ENCODE assay signal across 27 mouse cellular contexts in the genomic region with DNA sequence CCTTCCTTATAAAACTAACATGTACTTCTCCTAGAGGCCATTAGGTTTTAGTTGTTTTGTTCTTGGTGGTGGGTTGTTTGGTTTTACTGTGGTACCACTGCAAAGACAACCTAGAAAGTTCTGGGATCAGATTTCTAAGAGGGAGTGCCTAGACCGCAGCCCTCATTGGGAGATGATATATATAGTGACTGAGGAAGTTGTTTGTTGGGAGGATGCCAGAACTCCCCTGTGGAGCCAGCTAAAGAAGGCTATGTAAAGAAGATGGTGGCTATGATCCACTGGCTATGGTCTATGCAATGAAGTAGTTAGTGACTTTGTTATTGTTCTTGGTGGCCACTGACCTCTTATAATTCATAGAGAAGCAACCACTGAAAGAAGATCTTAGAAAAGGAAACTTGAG.
"Had no signal": no experiment of that assay in that cellular context is flagged by ENCODE, and none has a peak within 500 bp of the region (broad histone marks: within the 10 kb centered on the region; RNA-seq: fewer than 3 reads in every experiment).

No protein-coding gene starts in this region.

- H3K9me3 ChIP-seq: heart, embryonic 13.5 days; heart, embryonic 15.5 days; hindbrain, embryonic 10.5 days; hindbrain, embryonic 12.5 days; intestine, embryonic 15.5 days; kidney, embryonic 15.5 days; limb, embryonic 13.5 days; limb, embryonic 15.5 days; liver, embryonic 12.5 days had no signal

- H3K27ac ChIP-seq: heart, adult 2 months; heart, embryonic 13.5 days; heart, embryonic 15.5 days; hindbrain, embryonic 10.5 days; hindbrain, embryonic 12.5 days; hindbrain, embryonic 14.5 days; intestine, embryonic 15.5 days; kidney, embryonic 15.5 days; kidney, postnatal 0 days; limb, embryonic 13.5 days; limb, embryonic 15.5 days; liver, embryonic 12.5 days; liver, embryonic 14.5 days had no signal

- ATAC-seq: hindbrain, embryonic 16.5 days; inflammation-experienced regulatory T-cells, adult 6 months; intestine, embryonic 15.5 days; liver, embryonic 12.5 days had no signal

- H3K9ac ChIP-seq: heart, embryonic 13.5 days; heart, embryonic 15.5 days; hindbrain, embryonic 12.5 days; hindbrain, embryonic 14.5 days; intestine, embryonic 15.5 days; kidney, embryonic 15.5 days; limb, embryonic 13.5 days; limb, embryonic 15.5 days; liver, embryonic 12.5 days; liver, embryonic 14.5 days had no signal

- H3K36me3 ChIP-seq: heart, embryonic 13.5 days; heart, embryonic 15.5 days; hindbrain, embryonic 10.5 days; hindbrain, embryonic 12.5 days; intestine, embryonic 15.5 days; kidney, embryonic 15.5 days; limb, embryonic 13.5 days; limb, embryonic 15.5 days; liver, embryonic 12.5 days had no signal

- H3K27me3 ChIP-seq: hindbrain, embryonic 12.5 days; intestine, embryonic 15.5 days; kidney, embryonic 15.5 days; limb, embryonic 13.5 days; limb, embryonic 15.5 days; liver, embryonic 12.5 days had no signal

- DNase-seq: gastrocnemius, postnatal 14 days; gastrocnemius, postnatal 36 days; heart, adult 2 months; heart, postnatal 4 days; kidney, adult 11 months; kidney, adult 2 months; kidney, adult 9 months; kidney, postnatal 14 days; kidney, postnatal 36 days; layer of hippocampus, adult 9-11 months; layer of hippocampus, postnatal 36 days; left cerebral cortex, postnatal 4 days had no signal

- H3K4me1 ChIP-seq: hindbrain, embryonic 10.5 days; intestine, embryonic 15.5 days; limb, embryonic 13.5 days; limb, embryonic 15.5 days; liver, embryonic 12.5 days had no signal

- H3K4me3 ChIP-seq: heart, adult 2 months; heart, embryonic 13.5 days; heart, embryonic 15.5 days; hindbrain, embryonic 10.5 days; hindbrain, embryonic 12.5 days; intestine, embryonic 15.5 days; kidney, embryonic 15.5 days; limb, embryonic 13.5 days; limb, embryonic 15.5 days; liver, embryonic 12.5 days had no signal

- H3K4me2 ChIP-seq: heart, embryonic 11.5 days; heart, embryonic 13.5 days; heart, embryonic 15.5 days; hindbrain, embryonic 12.5 days; hindbrain, embryonic 14.5 days; intestine, embryonic 15.5 days; kidney, embryonic 15.5 days; limb, embryonic 13.5 days; limb, embryonic 15.5 days; liver, embryonic 12.5 days had no signal
